Mouse (Mus musculus) frontal cortex, adult 2 months (tissue): ENCODE measurements around the gene Xpr1. TPM values are rescaled to one million over a fixed set of nuclear protein-coding genes. Genes with fewer than 3 reads are reported as not detected.

Experiments used
- DNase-seq, 2 experiments: peaks; one replicate each; pipeline ENCODE4 v3.0.0; 2022; ENCODE audit warnings: low spot score in 1 of 2; ENCODE audit errors: extremely low spot score in 1 of 2
- polyA plus RNA-seq: library from polyadenylated mRNA; depleted of rRNA; stranded (reverse); fragments of >200 nt; gene quantifications from 2 replicates; pipeline ENCODE4 v1.2.3, GENCODE M21; 2012

Gene Xpr1
- polyA plus RNA-seq, 1 experiment, result 42.5 TPM

GRCm38 (mm10) chr1:155407697-155408576, 9.3 kb downstream of the Xpr1 start:
- DNase-seq, result no peak

GRCm38 (mm10) chr1:155400056-155400455, 17.2 kb downstream of the Xpr1 start:
- DNase-seq, result no peak

- no peak for DNase-seq
Measured at GRCm38 (mm10) chr1:155394829-155395228, 22.4 kb downstream of the Xpr1 start.

- DNase-seq, result no peak
Measured at GRCm38 (mm10) chr1:155394021-155394420, 23.2 kb downstream of the Xpr1 start.

GRCm38 (mm10) chr1:155392825-155393224, 24.4 kb downstream of the Xpr1 start:
- no peak for DNase-seq

- no peak for DNase-seq
Measured at GRCm38 (mm10) chr1:155391537-155391936, 25.7 kb downstream of the Xpr1 start.

- DNase-seq, result no peak
Measured at GRCm38 (mm10) chr1:155388418-155388817, 28.8 kb downstream of the Xpr1 start.

- peak in 1 of 2 experiments; percentile 37 for DNase-seq
Measured at GRCm38 (mm10) chr1:155386551-155386950, 30.7 kb downstream of the Xpr1 start.

GRCm38 (mm10) chr1:155383319-155384302, 33.6 kb downstream of the Xpr1 start:
- no peak for DNase-seq

- DNase-seq, result no peak
Measured at GRCm38 (mm10) chr1:155381931-155382330, 35.3 kb downstream of the Xpr1 start.

- DNase-seq, result no peak
Measured at GRCm38 (mm10) chr1:155379289-155379688, 37.9 kb downstream of the Xpr1 start.

- no peak for DNase-seq
Measured at GRCm38 (mm10) chr1:155372821-155373220, 44.4 kb downstream of the Xpr1 start.

GRCm38 (mm10) chr1:155370075-155370658, 47.0 kb downstream of the Xpr1 start:
- DNase-seq, result no peak

- no peak for DNase-seq
Measured at GRCm38 (mm10) chr1:155366366-155366765, 50.8 kb downstream of the Xpr1 start.

GRCm38 (mm10) chr1:155361502-155362126, 55.6 kb downstream of the Xpr1 start:
- no peak for DNase-seq

GRCm38 (mm10) chr1:155353096-155353495, 64.1 kb downstream of the Xpr1 start:
- no peak for DNase-seq

- DNase-seq, result no peak
Measured at GRCm38 (mm10) chr1:155351527-155351926, 65.7 kb downstream of the Xpr1 start.

GRCm38 (mm10) chr1:155348491-155348890, 68.7 kb downstream of the Xpr1 start:
- DNase-seq, result no peak

- DNase-seq, result no peak
Measured at GRCm38 (mm10) chr1:155347339-155347738, 69.9 kb downstream of the Xpr1 start.

- no peak for DNase-seq
Measured at GRCm38 (mm10) chr1:155344019-155344418, 73.2 kb downstream of the Xpr1 start.
